In genomic region chr9:71578896-71579564, GRCm38 (mm10) we compare ENCODE assay signal across 12 mouse cellular contexts. TPM values are rescaled to one million over a fixed set of nuclear protein-coding genes. Genes with fewer than 3 reads are reported as not detected.
A peak's percentile ranks its signal among the peaks of the same experiment; 100 is the strongest.
DNase-seq lines count a peak whose midpoint lies in the region; ATAC-seq and TF ChIP-seq lines count a peak whose summit lies in the region.
"Had no signal": no experiment of that assay in that cellular context is flagged by ENCODE, and none has a peak within 500 bp of the region (broad histone marks: within the 10 kb centered on the region; RNA-seq: fewer than 3 reads in every experiment).

No protein-coding gene starts in this region.

- no peaks in the 10 kb centered on the region for H3K27me3 ChIP-seq in forebrain, embryonic 14.5 days (replicated peaks; ENCODE audit: control insufficient read depth, insufficient read depth, low read length)
- H3K27me3 ChIP-seq in forebrain, embryonic 12.5 days: no peaks in the 10 kb centered on the region
- H3K27me3 ChIP-seq in kidney, postnatal 0 days (ENCODE audit: insufficient read depth, low read length): no peaks in the 10 kb centered on the region
- no peaks in the 10 kb centered on the region for H3K27me3 ChIP-seq in kidney, embryonic 14.5 days (ENCODE audit: control insufficient read depth, insufficient read depth, low read length)
- H3K27me3 ChIP-seq in neural tube, embryonic 15.5 days (replicated peaks): no peaks in the 10 kb centered on the region
- H3K27me3 ChIP-seq: embryonic facial prominence, embryonic 12.5 days; liver, embryonic 15.5 days had no signal

- no peak overlapping the region for H3K4me2 ChIP-seq in forebrain, embryonic 14.5 days (ENCODE audit: low read length)
- H3K4me2 ChIP-seq in forebrain, embryonic 12.5 days: no peak overlapping the region
- no peak overlapping the region for H3K4me2 ChIP-seq in kidney, postnatal 0 days (ENCODE audit: low read length)
- H3K4me2 ChIP-seq in kidney, embryonic 14.5 days (replicated peaks; ENCODE audit: low read depth, low read length): no peak overlapping the region
- no peak overlapping the region for H3K4me2 ChIP-seq in neural tube, embryonic 15.5 days
- H3K4me2 ChIP-seq: embryonic facial prominence, embryonic 12.5 days; liver, embryonic 15.5 days had no signal

- ATAC-seq in forebrain, embryonic 14.5 days: no peak
- no peak for ATAC-seq in forebrain, embryonic 12.5 days (ENCODE audit: low FRiP score)
- no peak for ATAC-seq in kidney, postnatal 0 days (replicated peaks; ENCODE audit: low FRiP score, low read depth)
- ATAC-seq in kidney, embryonic 14.5 days (ENCODE audit: low FRiP score, low TSS enrichment): no peak
- no peak for ATAC-seq in neural tube, embryonic 15.5 days (ENCODE audit: low FRiP score)

- DNase-seq in forebrain, embryonic 14.5 days (ENCODE audit: low spot score): peak; percentile 15
- DNase-seq in kidney, postnatal 0 days (ENCODE audit: low spot score): no peak
- peak; percentile 7 for DNase-seq in right cerebral cortex, adult 18-20 months
- DNase-seq in right cerebral cortex, postnatal 36 days (ENCODE audit: low spot score in 2 of 2): no peak
- peak; percentile 9 for DNase-seq in right cerebral cortex, postnatal 4 days
- DNase-seq: kidney, adult 18-20 months had no signal

- H3K36me3 ChIP-seq in forebrain, embryonic 14.5 days (ENCODE audit: control insufficient read depth, insufficient read depth, low read length): no peaks in the 10 kb centered on the region
- no peaks in the 10 kb centered on the region for H3K36me3 ChIP-seq in forebrain, embryonic 12.5 days (replicated peaks)
- H3K36me3 ChIP-seq in kidney, postnatal 0 days (ENCODE audit: insufficient read depth, low read length): no peaks in the 10 kb centered on the region
- H3K36me3 ChIP-seq in kidney, embryonic 14.5 days (ENCODE audit: control insufficient read depth, insufficient read depth, low read length): no peaks in the 10 kb centered on the region; the same call in 1 of the 2 replicates
- no peaks in the 10 kb centered on the region for H3K36me3 ChIP-seq in neural tube, embryonic 15.5 days
- H3K36me3 ChIP-seq: embryonic facial prominence, embryonic 12.5 days; liver, embryonic 15.5 days had no signal

- WGBS in forebrain, embryonic 14.5 days: 77% methylated on average over 7 of the region's 7 CpGs
- 68% methylated on average over 7 of the region's 7 CpGs for WGBS in forebrain, embryonic 12.5 days
- WGBS in kidney, postnatal 0 days: 68% methylated on average over 7 of the region's 7 CpGs
- 70% methylated on average over 7 of the region's 7 CpGs for WGBS in kidney, embryonic 14.5 days
- WGBS in neural tube, embryonic 15.5 days: 66% methylated on average over 7 of the region's 7 CpGs

- H3K4me1 ChIP-seq in forebrain, embryonic 14.5 days (ENCODE audit: control insufficient read depth, insufficient read depth, low read length): no peaks in the 10 kb centered on the region
- H3K4me1 ChIP-seq in forebrain, embryonic 12.5 days: no peaks in the 10 kb centered on the region
- H3K4me1 ChIP-seq in kidney, postnatal 0 days (replicated peaks; ENCODE audit: insufficient read depth, low read length): no peaks in the 10 kb centered on the region; the same call in 1 of the 2 replicates
- no peaks in the 10 kb centered on the region for H3K4me1 ChIP-seq in kidney, embryonic 14.5 days (ENCODE audit: control insufficient read depth, insufficient read depth, low read length)
- H3K4me1 ChIP-seq in neural tube, embryonic 15.5 days: no peaks in the 10 kb centered on the region
- H3K4me1 ChIP-seq: embryonic facial prominence, embryonic 12.5 days; liver, embryonic 15.5 days had no signal

- no peaks in the 10 kb centered on the region for H3K9me3 ChIP-seq in forebrain, embryonic 14.5 days (replicated peaks; ENCODE audit: control insufficient read depth, low read length)
- no peaks in the 10 kb centered on the region for H3K9me3 ChIP-seq in forebrain, embryonic 12.5 days
- H3K9me3 ChIP-seq in kidney, postnatal 0 days (replicated peaks; ENCODE audit: low read length): no peaks in the 10 kb centered on the region
- no peaks in the 10 kb centered on the region for H3K9me3 ChIP-seq in kidney, embryonic 14.5 days (ENCODE audit: control insufficient read depth, low read length)
- no peaks in the 10 kb centered on the region for H3K9me3 ChIP-seq in neural tube, embryonic 15.5 days (replicated peaks)
- H3K9me3 ChIP-seq: embryonic facial prominence, embryonic 12.5 days; heart, embryonic 10.5 days; liver, embryonic 15.5 days had no signal

- H3K27ac ChIP-seq in forebrain, embryonic 14.5 days (ENCODE audit: low read depth, low read length): no peak overlapping the region
- H3K27ac ChIP-seq in forebrain, embryonic 12.5 days: no peak overlapping the region
- peak overlapping the region; percentile 54 for H3K27ac ChIP-seq in kidney, postnatal 0 days
- no peak overlapping the region for H3K27ac ChIP-seq in kidney, embryonic 14.5 days (ENCODE audit: low read depth, low read length)
- no peak overlapping the region for H3K27ac ChIP-seq in neural tube, embryonic 15.5 days (replicated peaks)
- H3K27ac ChIP-seq: embryonic facial prominence, embryonic 12.5 days; heart, embryonic 10.5 days; liver, embryonic 15.5 days had no signal

- no peak overlapping the region for H3K4me3 ChIP-seq in forebrain, embryonic 14.5 days (ENCODE audit: low read depth, low read length)
- no peak overlapping the region for H3K4me3 ChIP-seq in forebrain, embryonic 12.5 days (replicated peaks)
- no peak overlapping the region for H3K4me3 ChIP-seq in kidney, postnatal 0 days (replicated peaks; ENCODE audit: low read depth, low read length)
- no peak overlapping the region for H3K4me3 ChIP-seq in kidney, embryonic 14.5 days (ENCODE audit: low read length)
- no peak overlapping the region for H3K4me3 ChIP-seq in neural tube, embryonic 15.5 days (replicated peaks)
- H3K4me3 ChIP-seq: embryonic facial prominence, embryonic 12.5 days; heart, embryonic 10.5 days; liver, embryonic 15.5 days had no signal

- TF ChIP-seq CTCF in kidney, postnatal 0 days (IDR thresholded peaks at IDR 0.05; ENCODE audit: low read depth): no peak

- H3K9ac ChIP-seq in forebrain, embryonic 14.5 days (ENCODE audit: low read length): no peak overlapping the region
- H3K9ac ChIP-seq in forebrain, embryonic 12.5 days: no peak overlapping the region
- no peak overlapping the region for H3K9ac ChIP-seq in kidney, postnatal 0 days (ENCODE audit: low read depth, low read length)
- H3K9ac ChIP-seq in kidney, embryonic 14.5 days (ENCODE audit: low read depth, low read length): no peak overlapping the region
- no peak overlapping the region for H3K9ac ChIP-seq in neural tube, embryonic 15.5 days (replicated peaks)
- H3K9ac ChIP-seq: embryonic facial prominence, embryonic 12.5 days; liver, embryonic 15.5 days had no signal

RNA-seq across cellular contexts. Expression of gene Myzap, which starts 13.1 kb away (rescaled TPM):
- polyA plus RNA-seq in forebrain, embryonic 14.5 days (2014; fragmentation: Nextera tagmentation; extraction: Ambion mirVana): 2.6 and 3.4 TPM in 2 replicates
- polyA plus RNA-seq in forebrain, embryonic 12.5 days (2016; fragmentation: Nextera tagmentation; extraction: Ambion mirVana): 3.1 and 3.5 TPM in 2 replicates
- polyA plus RNA-seq in kidney, postnatal 0 days (2015; fragmentation: Nextera tagmentation; extraction: Ambion mirVana): 14.8 and 16.9 TPM in 2 replicates
- polyA plus RNA-seq in kidney, embryonic 14.5 days (2014; fragmentation: Nextera tagmentation; extraction: Ambion mirVana): 18.6 and 18.7 TPM in 2 replicates
- polyA plus RNA-seq in neural tube, embryonic 15.5 days (2015; fragmentation: Nextera tagmentation; extraction: Ambion mirVana): 2.5 and 6.8 TPM in 2 replicates

Comparison
In these comparisons a context has a peak if more than half of its experiments do, and no peak if none do; other contexts are left out.
1. DNase-seq: peak in forebrain, embryonic 14.5 days (single experiment), right cerebral cortex, adult 18-20 months (single experiment) and right cerebral cortex, postnatal 4 days (single experiment); none in kidney, postnatal 0 days (single experiment) and right cerebral cortex, postnatal 36 days (0 of 2).